Mouse (Mus musculus): ENCODE data around the gene Tprkb.
"Not testable (repeated sequence)": the region's sequence is repeated elsewhere in the genome, so short reads cannot be mapped to it uniquely, and the experiment has no call there.

Gene Tprkb

DNA sequence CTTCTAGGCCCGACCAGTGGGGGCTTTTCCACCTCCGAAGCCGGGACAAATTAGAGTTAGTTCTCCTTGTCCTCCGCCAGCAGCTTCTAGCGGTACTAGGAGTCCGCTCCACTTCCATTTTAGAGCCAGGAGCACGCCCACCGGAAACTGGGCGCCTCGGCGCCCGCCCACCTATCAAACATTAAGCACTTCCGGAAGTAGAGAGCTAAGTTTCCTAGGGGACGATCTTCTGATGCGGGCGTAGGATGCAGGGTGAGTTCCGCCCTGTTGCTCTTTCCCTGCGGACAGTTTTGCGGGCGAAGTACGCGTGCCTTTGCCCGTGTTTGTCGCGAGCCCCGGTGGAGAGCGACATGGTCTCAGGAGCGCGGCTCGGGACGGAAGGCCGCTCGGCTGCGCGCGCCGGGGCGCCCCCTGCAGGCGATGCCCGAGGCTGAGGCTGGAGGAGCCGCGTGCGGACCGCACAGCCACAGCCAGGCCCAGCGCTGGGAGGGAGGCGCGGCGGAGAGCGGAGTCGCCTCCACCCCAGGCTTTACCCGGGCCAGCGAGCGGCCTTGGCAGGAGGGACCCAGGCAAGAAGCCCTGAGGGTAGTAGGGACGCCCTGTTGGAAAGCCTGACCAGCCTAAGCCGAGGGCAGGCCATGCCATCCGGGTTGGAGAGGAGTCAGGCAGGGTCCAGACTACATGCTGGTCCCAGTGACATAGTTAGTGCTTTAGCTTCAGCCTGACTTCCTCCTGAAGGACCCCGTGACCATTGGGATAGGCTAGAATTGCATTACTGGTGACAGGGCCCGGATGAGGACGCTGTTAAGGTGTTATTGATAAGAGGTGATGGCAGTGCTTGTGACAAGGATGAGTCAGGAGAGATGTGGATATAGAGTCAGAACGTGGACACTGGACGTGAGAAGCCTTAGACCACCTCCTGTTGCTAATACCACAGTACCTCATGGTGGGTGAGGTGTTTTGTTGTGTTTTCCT is 4.2 kb downstream of the Tprkb start, which contains the start of gene Nat8f1:
Nat8f1 (minus strand) TSS at position 149 of the 975 bp plus-strand sequence.
- DNase-seq (ENCODE audit: low spot score) = peak; percentile 85

DNA sequence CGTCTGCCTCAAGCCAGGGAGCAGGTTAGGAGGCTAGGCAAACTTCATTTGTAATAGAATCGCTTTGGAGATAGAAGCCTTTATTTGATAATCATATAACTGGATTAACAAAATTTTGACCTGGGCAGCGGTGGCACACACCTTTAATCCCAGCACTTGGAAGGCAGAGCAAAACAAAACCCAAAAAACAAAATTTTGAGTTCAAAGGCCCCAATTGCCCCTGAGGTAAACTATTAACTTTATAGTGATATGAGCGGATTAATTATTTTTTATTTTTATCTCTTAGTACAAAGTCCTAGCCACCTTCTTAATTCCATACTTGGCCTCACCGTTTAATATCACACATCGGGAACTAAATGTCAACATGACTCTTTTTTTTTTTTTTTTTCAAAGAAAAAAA is 4.9 kb downstream of the Tprkb start:
- DNase-seq (ENCODE audit: low spot score) = no peak

DNA sequence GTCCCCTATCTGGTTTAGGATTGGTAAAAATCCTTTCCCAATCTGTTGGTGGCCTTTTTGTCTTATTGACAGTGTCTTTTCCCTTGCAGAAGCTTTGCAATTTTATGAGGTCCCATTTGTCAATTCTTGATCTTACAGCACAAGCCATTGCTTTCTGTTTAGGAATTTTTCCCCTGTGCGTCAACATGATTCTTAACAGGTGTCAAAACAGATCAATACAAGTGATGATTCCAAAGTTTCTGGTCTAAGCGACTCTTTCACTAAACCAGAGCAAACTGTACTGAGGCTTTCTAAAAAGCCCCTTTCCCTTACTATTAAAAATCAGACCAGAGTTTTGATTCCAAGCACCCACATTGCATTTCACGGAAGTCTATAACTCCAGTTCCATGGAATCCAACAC is 6.7 kb downstream of the Tprkb start:
- not testable (repeated sequence) for DNase-seq (ENCODE audit: low spot score)

DNA sequence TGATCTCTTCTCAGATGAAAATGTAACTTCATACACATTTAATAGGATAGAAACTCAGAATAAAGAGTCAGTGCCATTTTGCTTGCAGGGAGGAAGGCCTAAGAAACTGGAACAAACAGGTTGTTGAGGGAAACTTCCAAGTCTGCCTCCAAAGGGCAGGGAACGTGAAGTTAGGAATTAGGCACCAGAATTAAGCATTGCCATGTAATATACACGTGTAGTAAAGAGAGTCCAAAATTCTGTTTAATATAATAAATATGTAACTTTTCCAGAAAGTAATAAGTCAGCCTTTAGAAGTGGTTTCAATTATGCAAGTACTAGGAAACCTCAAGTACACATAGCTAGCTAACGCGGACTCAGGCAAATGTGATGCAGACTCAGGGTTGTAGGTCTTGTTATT is 7.7 kb downstream of the Tprkb start:
- DNase-seq (ENCODE audit: low spot score) = no peak

DNA sequence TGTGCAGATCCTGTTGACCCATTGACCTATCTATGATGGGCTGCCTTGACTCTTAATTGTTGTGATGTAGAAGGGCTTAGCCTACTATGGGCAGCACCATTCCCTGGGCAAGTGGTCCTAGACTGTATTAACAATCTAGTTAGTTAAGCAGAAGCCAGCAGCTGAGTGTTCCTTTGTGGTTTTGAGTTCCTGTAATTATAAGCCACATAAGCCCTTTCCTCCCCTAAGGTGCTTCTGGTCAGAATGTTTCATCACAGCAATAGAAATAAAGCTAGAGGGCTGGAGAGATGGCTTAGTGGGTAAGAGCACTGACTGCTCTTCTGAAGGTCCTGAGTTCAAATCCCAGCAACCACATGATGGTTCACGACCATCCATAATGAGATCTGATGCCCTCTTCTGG is 12.0 kb downstream of the Tprkb start:
- no peak for DNase-seq (ENCODE audit: low spot score)

DNA sequence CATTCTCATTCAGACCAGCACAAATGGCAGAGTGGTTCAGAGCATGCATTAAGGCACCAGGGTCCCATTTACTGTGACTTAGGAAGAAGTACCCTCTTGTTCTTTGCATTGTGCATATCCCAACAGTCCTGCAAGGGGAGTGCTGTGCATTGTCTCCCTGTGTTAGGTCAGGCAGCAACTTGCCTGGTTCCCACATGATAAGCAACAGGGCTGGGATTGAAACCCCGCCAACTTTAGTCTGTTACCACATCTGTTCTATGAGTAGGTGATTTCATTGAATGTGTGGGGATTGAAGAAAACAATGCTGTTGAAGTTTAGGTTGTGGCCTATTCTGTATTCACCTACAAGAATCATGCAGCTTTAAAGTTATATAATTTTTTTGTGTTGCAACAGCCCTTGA is 15.0 kb downstream of the Tprkb start:
- DNase-seq (ENCODE audit: low spot score) = no peak

DNA sequence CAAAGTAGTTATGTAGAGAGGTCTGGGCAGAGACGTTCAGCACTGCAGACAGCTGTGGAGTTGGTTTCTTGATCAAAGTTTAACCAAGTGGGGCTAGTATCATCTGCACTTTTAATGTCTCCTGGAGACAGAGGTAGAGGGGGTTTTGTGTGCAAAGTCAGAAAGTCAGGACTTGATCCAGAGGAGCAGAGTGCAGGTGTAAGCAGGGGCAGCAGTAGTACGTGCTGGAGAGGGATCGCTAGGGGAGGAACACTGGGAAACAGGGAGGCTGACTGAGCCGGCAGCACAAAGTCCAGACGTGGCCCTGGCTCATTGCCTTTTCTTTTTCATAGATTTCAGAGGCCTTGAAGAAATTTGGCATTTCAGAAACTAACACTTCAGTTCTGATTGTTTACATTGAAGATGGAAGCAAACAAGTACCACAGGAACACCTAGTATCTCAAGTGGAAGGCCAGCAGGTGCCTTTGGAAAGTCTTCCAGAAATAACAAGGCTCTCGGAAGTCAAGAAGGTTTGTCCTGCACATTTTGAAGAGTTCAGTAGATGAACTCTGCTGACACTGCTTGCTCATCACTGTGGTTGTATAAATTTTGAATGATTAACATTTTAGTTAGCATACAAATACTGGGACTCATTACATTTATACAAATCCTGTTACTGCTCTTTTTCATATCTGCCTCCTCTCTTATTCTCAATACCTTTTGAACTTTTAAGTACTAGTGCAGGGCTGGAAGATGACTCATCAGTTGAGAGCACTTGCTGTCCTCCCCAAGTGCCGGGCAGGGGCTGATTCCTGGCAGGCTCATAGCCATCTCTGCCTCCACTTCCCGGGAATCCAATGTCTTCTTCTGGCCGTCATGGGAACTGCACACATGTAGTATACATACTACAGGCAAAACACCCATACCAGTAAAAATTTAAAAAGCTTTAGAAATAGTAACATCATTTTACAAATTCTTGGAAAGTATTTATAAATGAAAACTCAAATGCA is 16.1 kb downstream of the Tprkb start:
- DNase-seq (ENCODE audit: low spot score) = no peak

DNA sequence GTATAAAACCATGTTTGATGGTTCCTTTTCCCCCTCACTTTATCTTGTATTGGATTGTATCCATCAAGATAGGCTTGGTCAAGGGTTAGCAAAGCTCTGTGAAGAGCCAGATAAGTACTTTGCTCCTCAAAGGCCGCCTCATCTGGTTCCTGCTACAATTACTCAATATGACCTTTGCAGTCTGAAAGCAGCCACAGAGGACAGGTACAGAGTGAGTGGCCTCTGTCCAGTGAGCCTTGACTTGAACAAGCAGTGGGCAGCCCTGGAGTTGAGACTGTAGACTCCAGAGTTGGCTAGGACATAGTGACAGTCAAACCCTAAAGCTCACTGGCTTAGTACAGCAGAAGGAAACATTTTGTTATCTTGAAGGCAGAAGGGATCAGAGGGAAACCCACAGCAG is 17.6 kb downstream of the Tprkb start:
- no peak for DNase-seq (ENCODE audit: low spot score)

DNA sequence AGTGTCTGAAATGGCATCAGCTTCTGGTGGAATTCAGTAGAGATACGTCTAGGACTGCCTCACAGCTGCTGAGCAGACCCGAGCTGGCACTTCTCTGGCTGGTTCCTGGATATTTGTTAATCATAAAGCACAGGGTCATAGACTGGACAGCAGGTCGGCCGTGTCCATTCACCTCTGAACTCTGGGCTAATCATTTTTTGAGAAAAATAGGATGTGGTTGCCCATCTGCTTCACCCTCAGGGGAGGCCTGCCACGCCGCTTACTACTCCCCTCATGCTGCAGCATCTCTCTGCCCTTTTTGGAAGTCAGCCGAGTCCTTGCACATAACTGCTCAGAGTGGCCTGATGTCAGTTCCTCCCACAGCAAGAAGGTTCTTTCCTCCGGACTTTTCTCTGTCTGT is 22.4 kb downstream of the Tprkb start:
- DNase-seq (ENCODE audit: low spot score) = no peak

DNA sequence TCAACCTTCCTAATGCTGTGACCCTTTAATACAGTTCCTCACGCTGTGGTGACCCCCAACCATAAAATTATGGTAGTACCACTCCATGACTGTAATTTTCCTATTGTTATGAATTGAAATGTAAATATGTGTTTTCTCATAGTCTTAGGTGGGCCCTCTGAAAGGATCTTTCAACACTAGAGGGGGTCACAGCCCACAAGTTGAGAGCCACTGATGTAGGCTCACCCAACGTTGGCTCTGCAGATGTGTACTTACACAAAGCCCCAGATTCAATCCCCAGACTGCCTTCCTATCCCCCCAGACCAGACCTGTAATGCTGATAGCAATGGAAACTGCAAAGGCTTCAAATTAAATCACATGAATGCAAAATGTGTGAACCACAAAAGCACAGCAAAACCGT is 24.0 kb downstream of the Tprkb start:
- no peak for DNase-seq (ENCODE audit: low spot score)

DNA sequence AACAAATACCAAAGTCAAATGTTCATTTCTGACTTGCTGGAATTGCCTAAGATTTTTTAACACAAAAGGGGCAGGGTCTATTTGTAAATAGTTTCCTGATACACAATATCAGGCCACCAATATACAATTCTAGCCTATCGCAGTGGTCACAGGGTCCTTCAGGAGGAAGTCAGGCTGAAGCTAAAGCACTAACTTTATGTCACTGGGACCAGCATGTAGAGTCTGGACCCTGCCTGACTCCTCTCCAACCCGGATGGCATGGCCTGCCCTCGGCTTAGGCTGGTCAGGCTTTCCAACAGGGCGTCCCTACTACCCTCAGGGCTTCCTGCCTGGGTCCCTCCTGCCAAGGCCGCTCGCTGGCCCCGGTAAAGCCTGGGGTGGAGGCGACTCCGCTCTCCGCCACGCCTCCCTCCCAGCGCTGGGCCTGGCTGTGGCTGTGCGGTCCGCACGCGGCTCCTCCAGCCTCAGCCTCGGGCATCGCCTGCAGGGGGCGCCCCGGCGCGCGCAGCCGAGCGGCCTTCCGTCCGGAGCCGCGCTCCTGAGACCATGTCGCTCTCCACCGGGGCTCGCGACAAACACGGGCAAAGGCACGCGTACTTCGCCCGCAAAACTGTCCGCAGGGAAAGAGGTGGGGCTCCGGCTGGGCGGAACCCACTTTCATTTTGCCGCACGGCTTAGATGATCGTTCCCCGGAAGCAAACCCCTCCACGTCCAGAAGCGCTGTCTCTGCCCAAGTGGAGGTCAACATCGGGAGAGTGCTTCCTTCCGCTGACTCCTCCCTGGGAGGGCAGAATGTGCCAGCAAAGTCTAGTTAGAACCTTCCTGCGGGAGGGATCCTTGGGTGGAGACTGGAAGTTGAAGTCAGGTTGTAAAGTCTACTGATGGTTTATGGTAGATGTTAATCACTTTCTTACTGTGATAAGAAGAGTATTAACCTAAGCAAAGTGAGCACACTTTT is 25.1 kb downstream of the Tprkb start:
- DNase-seq (ENCODE audit: low spot score) = peak; percentile 88

DNA sequence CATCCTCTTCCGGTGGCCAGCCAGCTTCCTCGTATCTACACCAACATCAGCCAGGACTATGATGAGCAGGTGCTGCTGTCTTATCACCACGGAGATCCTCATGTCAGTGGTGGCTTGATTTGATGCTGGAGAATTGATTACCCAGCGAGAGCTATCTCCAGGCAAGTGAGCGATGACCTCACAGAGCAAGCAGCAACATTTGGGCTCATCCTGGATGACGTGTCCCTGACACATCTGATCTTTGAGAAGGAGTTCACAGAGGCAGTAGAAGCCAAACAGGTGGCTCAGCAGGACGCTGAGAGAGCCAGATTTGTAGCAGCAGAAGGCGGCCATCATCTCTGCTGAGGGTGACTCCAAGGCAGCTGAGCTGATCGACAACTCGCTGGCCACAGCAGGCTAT is 27.0 kb downstream of the Tprkb start:
- DNase-seq (ENCODE audit: low spot score) = no peak

DNA sequence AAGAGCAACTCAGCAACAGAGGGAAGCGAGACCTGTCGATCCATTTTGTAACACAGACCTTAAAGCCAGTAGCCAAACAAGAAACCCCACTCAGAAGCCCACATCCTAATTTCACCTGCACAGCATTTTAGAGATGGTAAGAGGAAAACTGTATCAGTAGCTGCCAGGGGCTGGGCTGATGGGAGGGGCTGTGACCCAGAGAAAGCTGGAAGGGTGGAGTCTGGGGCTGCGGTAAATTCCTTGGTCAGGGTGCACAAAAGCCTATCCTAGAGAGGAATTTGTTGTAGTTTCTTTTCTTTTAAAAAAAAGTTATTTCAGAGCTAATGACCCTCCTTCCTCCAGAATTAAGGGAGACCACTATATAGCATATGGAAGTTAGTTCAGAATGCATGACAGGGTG is 30.8 kb downstream of the Tprkb start:
- DNase-seq (ENCODE audit: low spot score) = no peak

DNA sequence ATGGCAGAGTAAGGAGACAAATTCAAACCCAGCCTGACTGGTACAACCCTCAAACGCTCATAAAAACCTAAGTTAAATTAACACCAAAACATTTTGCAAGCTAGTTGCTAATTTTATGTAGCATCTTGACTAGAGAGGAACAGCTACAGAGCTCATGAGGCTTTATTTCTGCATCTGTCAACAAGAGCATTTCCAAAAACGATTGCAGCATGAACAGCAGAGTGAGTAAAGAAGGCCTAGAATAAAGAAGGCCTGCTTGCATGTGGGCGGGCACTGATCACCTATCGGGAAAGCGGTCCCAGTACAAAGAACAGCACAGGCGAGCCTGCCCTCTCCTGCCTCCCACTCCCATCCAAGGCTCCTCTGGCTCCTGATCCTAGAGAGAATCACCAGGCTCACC is 36.9 kb downstream of the Tprkb start:
- DNase-seq (ENCODE audit: low spot score) = no peak

DNA sequence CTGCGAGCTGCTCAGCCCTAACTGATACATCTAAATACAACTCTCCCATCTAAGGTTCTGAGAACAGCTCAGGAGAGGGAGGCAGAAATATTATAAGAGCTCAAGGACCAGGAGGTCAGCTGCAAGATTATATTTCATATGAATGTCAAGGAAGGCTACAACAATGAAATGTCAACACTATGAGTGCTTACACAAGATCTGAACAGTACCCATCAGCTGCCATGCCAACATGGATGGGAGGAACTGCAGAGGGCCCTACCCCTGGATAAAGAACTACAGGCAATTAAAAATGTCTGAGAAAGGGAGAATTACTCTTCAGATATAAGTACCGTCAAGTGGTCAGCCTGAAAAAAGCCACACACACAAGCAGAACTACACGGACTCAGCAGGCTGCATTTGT is 45.9 kb downstream of the Tprkb start:
- no peak for DNase-seq (ENCODE audit: low spot score)

DNA sequence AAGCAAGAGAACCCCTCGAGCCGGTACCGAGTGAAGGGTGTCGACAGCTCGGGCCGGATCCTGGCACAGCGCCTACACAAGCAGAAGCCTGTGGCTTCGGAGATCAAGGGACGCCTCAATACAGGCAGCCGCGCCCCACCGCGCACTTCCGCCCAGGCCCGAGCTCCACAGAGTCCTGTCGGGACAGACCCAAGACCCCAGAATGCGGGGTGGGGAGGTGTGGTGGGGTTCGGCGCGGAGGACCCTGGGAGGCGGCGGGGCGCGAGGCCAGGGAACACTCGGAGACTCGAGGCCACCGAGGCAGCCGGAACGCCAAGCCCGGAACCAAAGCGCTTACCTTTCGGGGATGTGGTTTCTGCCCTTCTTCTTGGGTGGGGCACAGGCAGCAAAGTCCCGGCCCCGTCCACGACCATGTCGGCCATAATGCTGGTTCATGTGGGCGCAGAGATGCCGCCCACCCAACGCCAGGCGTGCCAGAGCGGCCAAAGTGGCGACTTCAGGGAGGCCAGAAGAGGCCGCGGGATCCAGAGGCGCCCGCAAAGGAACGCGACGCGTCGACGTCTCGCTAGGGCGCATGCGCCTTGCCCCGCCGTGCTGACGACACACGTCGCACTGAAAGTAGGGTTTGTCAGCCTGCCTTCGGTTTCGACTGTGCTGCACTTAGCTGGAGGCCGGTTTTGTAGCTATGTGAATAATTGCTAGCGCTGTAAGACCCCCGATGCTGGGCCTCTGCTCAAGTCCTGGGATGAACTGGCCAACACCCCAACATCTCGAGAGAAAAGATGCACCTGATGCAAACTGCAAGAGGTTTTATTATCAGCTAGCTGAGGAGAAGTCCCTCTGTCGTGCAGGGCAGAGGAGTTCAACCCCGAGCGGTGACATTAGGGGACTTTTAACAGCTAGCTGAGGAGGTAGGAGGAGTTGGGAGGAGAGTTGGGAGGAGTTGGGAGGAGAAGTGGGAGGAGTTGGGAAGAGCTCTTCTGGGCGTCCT is 49.7 kb downstream of the Tprkb start, which contains the start of gene Dusp11:
Dusp11 (minus strand) TSS at position 567 of the 991 bp plus-strand sequence.
- DNase-seq (ENCODE audit: low spot score) = peak; percentile 86

DNA sequence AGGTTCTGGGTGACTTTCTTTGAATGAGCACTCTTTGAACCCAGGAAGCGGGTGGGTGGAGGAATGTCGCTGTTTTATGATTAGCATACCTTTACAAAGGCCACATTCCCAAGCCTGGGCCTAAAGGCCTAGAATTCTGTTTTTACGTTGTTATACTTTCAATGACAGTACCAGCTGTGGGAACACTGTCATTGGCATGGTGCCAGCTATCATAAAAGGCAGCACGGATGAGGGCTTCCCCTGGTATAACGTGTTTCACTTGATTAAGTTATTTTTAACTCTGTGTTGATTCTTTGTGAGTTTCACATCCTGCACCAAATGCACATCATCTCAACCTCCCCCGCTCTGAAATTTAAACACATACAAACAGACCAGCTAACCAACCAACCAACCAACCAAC is 54.4 kb downstream of the Tprkb start:
- not testable (repeated sequence) for DNase-seq (ENCODE audit: low spot score)

DNA sequence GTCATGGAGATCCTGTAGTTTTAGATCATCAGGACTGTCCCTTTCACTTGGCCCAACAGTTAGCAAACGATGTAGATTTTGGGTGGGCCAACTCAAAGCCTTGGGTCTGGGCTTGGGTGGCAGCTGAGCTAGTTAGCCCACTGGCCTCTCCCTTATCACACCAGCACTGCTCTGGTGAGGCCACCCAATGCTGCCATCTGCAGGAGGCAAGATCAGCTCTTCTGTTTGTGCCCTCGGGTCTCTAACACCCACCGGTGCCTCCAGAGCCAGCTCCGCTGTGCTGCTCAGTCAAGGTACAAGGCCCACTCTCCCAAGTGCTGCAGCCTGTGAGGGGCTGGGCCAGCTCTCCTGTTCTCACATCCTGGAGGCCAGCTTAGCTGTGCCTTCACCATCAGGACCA is 55.0 kb downstream of the Tprkb start:
- no peak for DNase-seq (ENCODE audit: low spot score)

DNA sequence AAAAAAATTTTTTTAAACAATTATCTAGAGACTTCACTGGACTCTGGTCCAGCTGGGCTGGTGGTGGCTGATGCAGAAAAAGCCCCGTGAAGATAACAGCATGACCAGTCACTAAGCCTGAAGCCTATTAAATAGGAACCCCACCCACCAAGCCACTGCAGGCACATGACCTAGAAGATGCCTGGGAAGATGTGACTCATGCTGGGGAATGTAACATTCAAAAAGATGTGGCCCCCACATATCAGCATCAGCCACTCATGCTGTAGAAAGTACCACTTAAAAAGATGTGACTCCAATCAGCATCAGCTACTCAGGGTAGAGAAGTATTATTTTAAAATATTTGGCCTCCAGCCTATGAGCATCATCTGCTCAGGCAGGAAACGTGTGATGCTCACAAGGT is 58.2 kb downstream of the Tprkb start:
- DNase-seq (ENCODE audit: low spot score) = no peak

DNA sequence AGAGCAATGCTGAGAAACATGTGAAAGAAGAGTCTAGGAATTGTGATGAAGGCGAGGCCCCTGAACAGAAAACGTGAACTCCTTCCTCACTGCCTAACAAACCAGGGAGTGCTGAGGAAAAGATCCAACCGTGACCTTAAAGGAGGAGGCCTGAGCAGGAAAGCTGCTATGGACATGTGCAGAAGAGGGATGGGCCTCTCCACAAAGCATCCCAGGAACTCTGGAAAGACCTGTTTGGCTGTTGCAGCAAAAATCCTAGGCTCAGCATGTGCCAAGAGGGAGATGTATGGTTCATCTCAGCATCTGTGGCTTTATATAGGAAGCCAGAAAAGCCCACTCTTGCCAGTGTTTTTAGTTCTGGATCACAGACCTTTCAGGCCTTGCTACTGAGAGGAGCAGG is 61.0 kb downstream of the Tprkb start:
- no peak for DNase-seq (ENCODE audit: low spot score)
